Mouse (Mus musculus): ENCODE data around the gene Adcy2.

DNA sequence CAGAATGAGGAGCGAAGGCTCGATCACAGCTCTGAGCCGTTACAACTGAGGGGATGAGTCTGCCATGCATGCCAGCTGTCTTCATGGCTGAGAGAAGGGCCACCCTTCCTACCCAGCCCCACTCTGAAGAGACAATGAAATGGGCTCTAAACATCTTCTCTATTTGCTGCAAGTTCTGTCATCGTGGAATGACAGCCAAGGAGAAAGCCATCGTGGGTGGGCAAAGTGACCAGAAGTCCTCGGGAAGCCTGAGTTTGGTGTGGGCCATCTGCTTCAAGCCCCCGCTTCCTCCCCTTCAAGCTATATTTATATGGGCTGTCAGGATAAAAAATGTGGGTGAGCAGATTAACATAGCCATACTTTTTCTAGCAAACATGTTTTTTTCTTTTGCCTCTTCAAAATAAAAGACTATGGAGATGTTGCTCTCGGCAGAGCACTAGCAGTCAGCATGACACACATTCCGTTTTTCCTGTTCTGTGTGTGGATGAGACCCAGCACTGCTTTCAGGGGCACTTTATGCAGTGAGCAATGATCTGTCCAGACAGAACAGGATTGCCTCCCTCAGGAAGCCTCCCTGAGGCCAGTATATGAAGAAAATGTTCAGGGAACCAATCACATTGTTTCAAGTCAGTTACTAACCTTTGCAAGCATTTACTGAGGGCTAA is 109.3 kb downstream of the Adcy2 start:
- no peak for TF ChIP-seq HCFC1 (IDR thresholded peaks at IDR 0.05; ENCODE audit: borderline replicate concordance, insufficient read depth, low read length)
- TF ChIP-seq MAFK (IDR thresholded peaks at IDR 0.05; ENCODE audit: insufficient read depth, low read depth, low read length): no peak

Measured in ES-E14 (cell line).